Mouse (Mus musculus) G1E (cell line): Measurements from ENCODE around the gene Bcl2l1. TPM values are rescaled to one million over a fixed set of nuclear protein-coding genes. Genes with fewer than 3 reads are reported as not detected.

ENCODE experiments used
- ATAC-seq: 2 replicates; pipeline ENCODE4 v1.8.0; 2016; ENCODE audit warnings: mild to moderate bottlenecking; ENCODE audit not compliant: insufficient number of reproducible peaks, poor library complexity, low FRiP score, severe bottlenecking; ENCODE audit errors: extremely low read depth
- DNase-seq: peaks from one replicate; pipeline ENCODE4 v3.0.0; 2012; ENCODE audit warnings: low spot score
- H3K27me3 ChIP-seq: 2 replicates; pipeline ENCODE4 v1.6.1; 2012; ENCODE audit warnings: mild to moderate bottlenecking, low read length, inconsistent platforms; ENCODE audit not compliant: insufficient read depth
- H3K36me3 ChIP-seq: replicated peaks from 2 replicates; pipeline ENCODE3; 2012; ENCODE audit warnings: mild to moderate bottlenecking, inconsistent platforms
- H3K4me1 ChIP-seq: 2 replicates; pipeline ENCODE4 v1.6.1; 2012; ENCODE audit warnings: low read depth, low read length, inconsistent platforms, mixed read lengths; ENCODE audit not compliant: insufficient read depth
- H3K4me3 ChIP-seq: 2 replicates; pipeline ENCODE4 v1.5.1; 2012; ENCODE audit warnings: low read depth, mild to moderate bottlenecking, inconsistent platforms, low read length, moderate library complexity, mixed read lengths
- H3K9me3 ChIP-seq: replicated peaks from 2 replicates; pipeline ENCODE4 v1.6.1; 2012; ENCODE audit warnings: inconsistent platforms
- CTCF ChIP-seq: IDR thresholded peaks from 2 replicates; pipeline ENCODE4 v1.5.1; 2012; ENCODE audit warnings: low read depth, low read length, inconsistent platforms, mixed read lengths
- GATA1 ChIP-seq: IDR thresholded peaks from 2 replicates; pipeline ENCODE4 v1.6.1; 2012; ENCODE audit warnings: borderline replicate concordance, low read length, inconsistent platforms, mixed read lengths
- GATA2 ChIP-seq: IDR thresholded peaks from 2 replicates; pipeline ENCODE4 v1.6.1; 2012; ENCODE audit warnings: low read depth, low read length, inconsistent platforms, borderline replicate concordance
- POLR2AphosphoS5 ChIP-seq: IDR thresholded peaks from 2 replicates; pipeline ENCODE4 v1.6.1; 2012; ENCODE audit warnings: low read depth, low read length, inconsistent platforms; ENCODE audit not compliant: insufficient replicate concordance
- TAL1 ChIP-seq: conservative IDR thresholded peaks from 2 replicates; pipeline ENCODE4 v1.6.1; 2012; ENCODE audit warnings: low read depth, low read length, inconsistent platforms, mixed read lengths
- polyA plus RNA-seq: library from polyadenylated mRNA; stranded (reverse); fragments of >175 nt; gene quantifications from 2 replicates; pipeline ENCODE4 v1.2.3, GENCODE M21; 2012
- total RNA-seq, 2 experiments: library from RNA; stranded (forward) in 1 of 2; stranded (reverse) in 1 of 2; fragments of 200-1000 nt in 1 of 2; fragments of >200 nt in 1 of 2; fragmentation: Nextera tagmentation in 1 of 2; gene quantifications; 2 replicates each; pipeline ENCODE4 v1.2.3; 2014 to 2017

Gene Bcl2l1
- 35.2 and 79.6 TPM in 2 replicates for total RNA-seq (2014; fragmentation: Nextera tagmentation)
- 27.0 and 31.6 TPM in 2 replicates for total RNA-seq (2017)
- polyA plus RNA-seq = 63.3 and 82.7 TPM in 2 replicates

DNA sequence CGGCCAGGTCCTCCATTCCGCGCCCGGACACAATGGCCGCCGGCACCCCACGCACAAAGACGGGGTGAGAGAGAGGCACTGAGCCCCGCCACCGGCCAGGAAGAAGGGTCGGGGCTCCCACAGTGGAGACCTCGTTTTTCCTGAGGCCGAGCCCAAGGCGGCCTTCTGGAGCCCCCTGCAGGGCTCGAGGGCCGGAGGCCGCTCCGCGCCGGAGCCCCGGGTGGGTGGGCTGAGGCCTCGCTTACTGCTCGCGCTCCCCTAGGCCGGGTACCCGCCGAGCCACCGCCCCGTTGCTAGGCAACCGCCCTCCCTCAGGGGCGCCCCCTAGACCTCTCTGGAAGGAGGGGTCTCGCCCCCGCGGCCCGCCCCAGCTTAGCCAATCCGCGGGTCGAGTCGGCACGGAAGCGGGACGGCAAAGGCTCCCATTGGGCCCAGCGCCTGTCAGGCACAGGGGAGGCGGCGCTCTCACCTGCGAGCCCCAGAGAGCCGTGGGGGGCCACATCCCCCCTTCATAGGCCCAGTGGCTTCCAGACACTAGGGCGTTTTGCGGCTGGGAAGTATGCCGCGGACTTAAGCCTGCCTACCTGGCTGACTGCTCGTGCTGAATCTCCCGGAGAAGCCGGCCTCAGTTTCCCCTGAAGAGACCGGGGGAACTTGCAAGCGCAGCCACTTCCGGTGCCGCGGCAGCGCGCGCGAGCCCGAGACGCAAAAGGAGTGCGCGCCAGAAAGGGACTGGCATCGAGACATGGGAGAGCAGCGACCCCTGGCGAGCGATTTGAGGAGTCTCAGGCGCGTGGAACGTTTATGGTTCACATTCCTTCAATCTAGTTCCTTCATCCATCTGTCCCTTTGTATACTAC, at the start of gene Bcl2l1:
Gene Bcl2l1, minus strand, starts transcription at position 710 of the 860 bp plus-strand sequence.
- peak; percentile 87 for ATAC-seq
- peak within 1 kb of the TSS; percentile 79 for H3K4me3 ChIP-seq
- DNase-seq = peak; percentile 100
- no peaks in the 10 kb centered on the region for H3K9me3 ChIP-seq
- H3K4me1 ChIP-seq = peaks cover 46% of the 10 kb centered on the region
- no peaks in the 10 kb centered on the region for H3K27me3 ChIP-seq
- peaks cover 34% of the 10 kb centered on the region for H3K36me3 ChIP-seq
- TF ChIP-seq CTCF = peak; percentile 81
- TF ChIP-seq GATA1 = no peak
- TF ChIP-seq POLR2AphosphoS5 = no peak
- no peak for TF ChIP-seq GATA2
- no peak for TF ChIP-seq TAL1

DNA sequence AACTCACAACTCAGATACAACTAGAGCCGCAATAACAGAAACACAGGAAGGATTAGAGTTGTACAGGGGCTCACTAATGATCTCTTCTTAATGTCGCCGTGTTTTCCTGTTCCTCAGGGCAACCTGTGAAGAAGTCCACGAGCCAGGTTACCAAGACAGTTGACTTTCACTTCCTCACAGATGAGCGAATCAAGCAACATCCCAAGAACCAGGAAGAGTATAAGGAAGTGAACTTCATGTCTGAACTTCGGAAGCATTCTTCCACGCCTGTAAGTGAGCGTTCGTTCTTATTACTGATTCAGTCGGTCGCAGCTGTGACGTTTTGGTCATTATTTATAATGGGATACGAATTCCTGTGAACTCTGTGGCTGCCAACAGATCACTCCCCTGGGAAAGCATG, 49.4 kb upstream of the Bcl2l1 start:
- H3K4me1 ChIP-seq = no peaks in the 10 kb centered on the region
- H3K27me3 ChIP-seq = no peaks in the 10 kb centered on the region
- H3K9me3 ChIP-seq = no peaks in the 10 kb centered on the region
- no peak overlapping the region for H3K4me3 ChIP-seq
- no peak for TF ChIP-seq GATA1
- no peak for TF ChIP-seq TAL1
- no peak for TF ChIP-seq CTCF
- TF ChIP-seq POLR2AphosphoS5 = no peak
- TF ChIP-seq GATA2 = no peak
- H3K36me3 ChIP-seq = peaks cover 91% of the 10 kb centered on the region
- ATAC-seq (no peak), DNase-seq (no peak)

DNA sequence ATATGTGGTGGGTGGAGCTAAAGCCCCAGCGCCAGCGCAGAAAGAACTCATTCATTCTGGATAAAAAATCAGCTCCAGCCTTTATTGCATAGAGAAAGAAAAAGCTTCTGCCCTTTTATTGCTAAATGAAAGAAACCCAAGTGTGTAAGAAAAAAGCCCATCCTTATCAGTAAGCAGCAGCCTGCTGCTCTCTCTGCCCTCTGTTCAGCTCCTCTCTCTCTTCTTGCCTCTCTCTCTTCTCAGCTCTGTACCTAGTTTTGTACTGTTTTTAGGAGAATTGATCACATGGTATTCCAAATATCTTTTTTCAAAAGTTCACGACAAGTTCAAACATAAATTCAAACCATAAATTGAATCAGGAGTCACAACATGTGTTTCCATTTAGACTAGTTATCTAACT, 46.7 kb upstream of the Bcl2l1 start:
- no peak for TF ChIP-seq GATA1
- no peak for TF ChIP-seq TAL1
- TF ChIP-seq POLR2AphosphoS5 = no peak
- no peak for TF ChIP-seq GATA2
- TF ChIP-seq CTCF = no peak
- H3K4me1 ChIP-seq = no peaks in the 10 kb centered on the region
- peaks cover 91% of the 10 kb centered on the region for H3K36me3 ChIP-seq
- ATAC-seq (no peak), DNase-seq (no peak)
- H3K27me3 ChIP-seq = no peaks in the 10 kb centered on the region
- no peaks in the 10 kb centered on the region for H3K9me3 ChIP-seq
- no peak overlapping the region for H3K4me3 ChIP-seq

DNA sequence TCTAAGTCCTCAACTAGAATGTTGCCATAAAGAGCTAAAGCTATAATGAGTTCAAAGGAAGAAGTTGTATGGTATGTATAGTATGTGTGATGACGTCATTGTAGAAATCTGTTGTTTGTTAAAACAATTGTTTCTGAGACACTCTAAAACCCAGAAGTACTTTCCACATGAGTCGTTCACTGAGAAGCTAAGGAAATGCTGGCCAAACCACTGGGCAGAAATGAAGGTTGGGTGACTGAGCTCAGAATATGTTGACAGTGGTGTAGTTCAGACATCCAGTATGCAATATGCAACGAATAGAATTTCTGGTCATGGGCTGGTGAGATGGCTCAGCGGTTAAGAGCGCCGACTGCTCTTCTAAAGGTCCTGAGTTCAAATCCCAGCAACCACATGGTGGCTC, 31.8 kb upstream of the Bcl2l1 start:
- Histone ChIP-seq H3K9me3 (no peaks in the 10 kb centered on the region), H3K36me3 (peaks cover 88% of the 10 kb centered on the region), H3K4me1 (no peaks in the 10 kb centered on the region; the same call in 1 of the 2 replicates), H3K4me3 (no peak overlapping the region), H3K27me3 (no peaks in the 10 kb centered on the region)
- no peak for TF ChIP-seq GATA2
- no peak for TF ChIP-seq TAL1
- no peak for TF ChIP-seq POLR2AphosphoS5
- TF ChIP-seq CTCF = no peak
- no peak for TF ChIP-seq GATA1
- DNase-seq (no peak), ATAC-seq (no peak)

DNA sequence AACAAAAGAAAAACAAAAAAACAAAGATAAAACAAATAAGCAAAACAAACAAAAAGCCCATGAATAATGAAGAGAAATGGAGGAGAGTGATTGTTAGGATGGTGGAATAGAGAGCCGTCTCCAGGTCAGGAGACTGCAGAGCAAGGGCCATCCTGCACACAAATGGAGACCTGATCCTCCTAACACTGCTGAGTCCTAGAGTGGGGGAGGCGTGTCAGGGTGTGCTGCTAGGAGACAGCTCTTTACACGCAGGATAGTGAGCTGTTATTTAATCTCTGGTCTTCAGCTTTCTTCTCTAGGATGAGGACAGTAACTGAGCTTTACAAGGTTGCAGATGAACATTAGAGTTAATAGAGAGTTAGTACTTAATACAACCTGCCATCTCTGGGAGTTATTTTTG, 31.1 kb upstream of the Bcl2l1 start:
- ATAC-seq (no peak), DNase-seq (no peak)
- peaks cover 90% of the 10 kb centered on the region for H3K36me3 ChIP-seq

DNA sequence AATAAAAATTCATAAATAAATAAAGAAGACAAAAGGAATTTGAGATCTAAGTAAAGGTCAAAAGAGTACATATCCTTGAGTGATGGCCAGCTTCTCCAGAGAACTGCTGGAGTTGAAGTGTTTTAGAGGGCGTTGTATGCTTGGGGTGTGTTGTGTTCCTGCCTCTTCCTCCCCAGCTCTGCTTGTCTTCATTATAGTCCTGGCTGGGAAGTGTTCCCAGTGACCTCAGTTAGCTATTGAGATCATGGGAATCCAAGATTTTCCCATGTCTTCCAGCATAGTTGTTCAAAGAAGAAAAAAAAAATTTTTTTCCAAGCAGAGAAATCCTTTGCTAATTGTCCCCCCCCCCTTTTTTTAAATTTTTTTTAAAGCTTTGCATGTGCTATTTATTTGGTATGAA, 30.4 kb upstream of the Bcl2l1 start:
- H3K4me1 ChIP-seq = no peaks in the 10 kb centered on the region; the same call in 1 of the 2 replicates
- ATAC-seq (no peak), DNase-seq (no peak)
- no peak for TF ChIP-seq CTCF
- TF ChIP-seq GATA2 = no peak
- no peak for TF ChIP-seq GATA1
- TF ChIP-seq POLR2AphosphoS5 = no peak
- TF ChIP-seq TAL1 = no peak
- H3K4me3 ChIP-seq = no peak overlapping the region
- H3K36me3 ChIP-seq = peaks cover 90% of the 10 kb centered on the region
- H3K9me3 ChIP-seq = no peaks in the 10 kb centered on the region
- H3K27me3 ChIP-seq = no peaks in the 10 kb centered on the region

More for the DNA sequence above, 31.1 kb upstream of the Bcl2l1 start:
- TF ChIP-seq GATA1 = no peak
- no peak for TF ChIP-seq CTCF
- TF ChIP-seq POLR2AphosphoS5 = no peak
- TF ChIP-seq TAL1 = no peak
- TF ChIP-seq GATA2 = no peak
- H3K4me3 ChIP-seq = no peak overlapping the region
- no peaks in the 10 kb centered on the region for H3K9me3 ChIP-seq
- no peaks in the 10 kb centered on the region for H3K27me3 ChIP-seq
- no peaks in the 10 kb centered on the region; the same call in 1 of the 2 replicates for H3K4me1 ChIP-seq
